Mouse (Mus musculus): ENCODE measurements at regions not wholly inside any gene's neighbourhood (a gene's known extent, or its start where the extent isn't known, plus 50 kb on each side); places are given as distances from the start of the nearest gene placed in this dataset.

- TF ChIP-seq CTCF (IDR thresholded peaks at IDR 0.05; ENCODE audit: low read depth) (no peak), EP300 (IDR thresholded peaks at IDR 0.05; ENCODE audit: low read depth) (no peak)
These were observed 339.8 kb upstream of the Sall1 start for GRCm38 (mm10) chr8:89383781-89384180.

Data from heart, postnatal 0 days (tissue).